Mouse (Mus musculus): Measurements from ENCODE around the gene Slc6a6.

- TF ChIP-seq CTCF (IDR thresholded peaks at IDR 0.05; ENCODE audit: low read depth, low read length) (no peak), POLR2A (IDR thresholded peaks at IDR 0.05; ENCODE audit: insufficient read depth, low read length) (no peak), EP300 (IDR thresholded peaks at IDR 0.05; ENCODE audit: insufficient read depth, low read depth, low read length) (no peak)
Measured at GRCm38 (mm10) chr6:91691576-91691975, 7.7 kb downstream of the Slc6a6 start.
